Mouse (Mus musculus) lung, embryonic 14.5 days (tissue): ENCODE results near the gene Tarm1. TPM values are rescaled to one million over a fixed set of nuclear protein-coding genes. Genes with fewer than 3 reads are reported as not detected.

Experiments used
- ATAC-seq: fragments of 200-750 bp; cut with Nextera tagmentation; 2 replicates; pipeline ENCODE4 v1.8.0; 2017; ENCODE audit warnings: mild to moderate bottlenecking, moderate TSS enrichment, moderate library complexity; ENCODE audit not compliant: insufficient read depth
- DNase-seq: peaks from one replicate; pipeline ENCODE4 v3.0.0-alpha.2; 2015
- H3K27ac ChIP-seq: fragments of 300-500 bp; sonication (generic); 2 replicates; pipeline ENCODE4 v1.5.1; 2014; ENCODE audit warnings: low read depth, mild to moderate bottlenecking, moderate library complexity
- H3K27me3 ChIP-seq: fragments of 300-500 bp; sonication (generic); 2 replicates; pipeline ENCODE4 v1.6.1; 2014; ENCODE audit warnings: low read length, control low read depth; ENCODE audit not compliant: insufficient read depth
- H3K36me3 ChIP-seq: fragments of 300-500 bp; sonication (generic); 2 replicates; pipeline ENCODE4 v1.6.1; 2014; ENCODE audit warnings: control low read depth; ENCODE audit not compliant: insufficient read depth
- H3K4me1 ChIP-seq: fragments of 300-500 bp; sonication (generic); 2 replicates; pipeline ENCODE4 v1.6.1; 2014; ENCODE audit warnings: antibody characterized with exemption, control low read depth; ENCODE audit not compliant: insufficient read depth
- H3K4me2 ChIP-seq: fragments of 300-500 bp; sonication (generic); 2 replicates; pipeline ENCODE4 v1.6.1; 2014; ENCODE audit warnings: mild to moderate bottlenecking
- H3K4me3 ChIP-seq: fragments of 300-500 bp; sonication (generic); 2 replicates; pipeline ENCODE4 v1.5.1; 2014; ENCODE audit warnings: low read depth, low read length
- H3K9ac ChIP-seq: fragments of 300-500 bp; sonication (generic); 2 replicates; pipeline ENCODE4 v1.6.1; 2014
- H3K9me3 ChIP-seq: fragments of 300-500 bp; sonication (generic); 2 replicates; pipeline ENCODE4 v1.6.1; 2016; ENCODE audit warnings: low read depth, low read length, control low read depth
- CTCF ChIP-seq: IDR thresholded peaks from 2 replicates; pipeline ENCODE4 v1.5.1; 2016; ENCODE audit warnings: antibody characterized with exemption, low read depth
- WGBS: fragments of 180-500 bp; shearing (Covaris S2); extraction: QIAGEN DNeasy Blood & Tissue Kit; methylation state at CpG from one replicate; pipeline ENCODE4 v1.1.7; 2014; 5-methylcytosine and 5-hydroxymethylcytosine counted together
- polyA plus RNA-seq: library from polyadenylated mRNA; unstranded; fragments of >200 nt; fragmentation: Nextera tagmentation; extraction: Ambion mirVana; gene quantifications from 2 replicates; pipeline ENCODE4 v1.2.1, GENCODE M21; 2014

The Tarm1 gene
- polyA plus RNA-seq, 1 experiment from 2014 or later, result not detected

- no peak overlapping the region for H3K4me3 ChIP-seq
- peak; percentile 45 for DNase-seq
- no peak overlapping the region for H3K4me2 ChIP-seq
- WGBS, result 46% methylated on average over 8 of the region's 8 CpGs
- no peak overlapping the region for H3K9ac ChIP-seq
- H3K4me1 ChIP-seq, result no peaks in the 10 kb centered on the region
- no peaks in the 10 kb centered on the region for H3K27me3 ChIP-seq
- H3K36me3 ChIP-seq, result no peaks in the 10 kb centered on the region
- TF ChIP-seq CTCF, result no peak
- no peak overlapping the region for H3K27ac ChIP-seq
- H3K9me3 ChIP-seq, result no peaks in the 10 kb centered on the region
- no peak; the same call in 1 of the 2 replicates for ATAC-seq
These were observed 61.9 kb downstream of the Tarm1 start for GRCm38 (mm10) chr7:3440526-3440925.

DNA sequence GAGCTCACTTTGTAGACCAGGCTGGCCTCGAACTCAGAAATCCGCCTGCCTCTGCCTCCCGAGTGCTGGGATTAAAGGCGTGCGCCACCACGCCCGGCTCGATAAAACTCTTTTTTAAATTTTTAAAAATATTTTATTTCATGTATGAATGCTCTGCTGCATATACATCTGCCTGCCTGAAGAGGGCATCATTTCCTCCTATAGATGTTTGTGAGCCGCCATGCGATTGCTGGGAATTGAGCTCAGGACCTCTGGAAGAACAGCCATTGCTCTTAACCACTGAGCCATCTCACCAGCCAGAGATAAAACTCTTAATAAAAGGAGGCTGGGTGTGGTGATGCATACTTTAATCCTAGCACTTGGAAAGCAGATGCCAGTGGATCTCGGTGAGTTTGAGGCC, 62.4 kb downstream of the Tarm1 start:
- no peak overlapping the region for H3K27ac ChIP-seq
- no peak overlapping the region for H3K4me3 ChIP-seq
- H3K4me1 ChIP-seq, result no peaks in the 10 kb centered on the region
- TF ChIP-seq CTCF, result peak; percentile 16; the same call in 1 of the 2 replicates
- ATAC-seq (no peak), DNase-seq (no peak)
- WGBS, result 85% methylated on average over 10 of the region's 11 CpGs
- H3K9me3 ChIP-seq, result no peaks in the 10 kb centered on the region
- no peak overlapping the region for H3K9ac ChIP-seq
- H3K27me3 ChIP-seq, result no peaks in the 10 kb centered on the region
- no peak overlapping the region for H3K4me2 ChIP-seq
- no peaks in the 10 kb centered on the region for H3K36me3 ChIP-seq

DNA sequence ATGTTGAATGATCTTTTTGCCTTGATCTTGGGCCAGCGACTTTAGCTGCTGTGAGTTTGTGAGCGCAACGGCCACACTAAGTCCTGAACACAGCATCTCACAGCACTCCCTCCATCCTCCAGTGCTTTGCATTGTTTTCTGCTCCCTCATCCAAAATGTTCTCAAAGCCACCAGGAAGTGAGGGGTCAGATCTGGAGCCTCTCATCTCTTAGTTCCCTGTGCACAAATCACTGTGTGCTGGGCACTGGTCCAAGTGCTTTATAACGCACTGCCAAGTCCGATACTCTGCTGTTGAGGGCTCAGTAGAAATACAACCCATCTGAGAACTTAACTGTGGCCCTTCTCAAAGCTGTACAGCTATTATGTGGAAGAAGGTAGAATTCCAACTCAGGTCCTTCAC, 64.5 kb downstream of the Tarm1 start:
- peak; percentile 72 for DNase-seq
- Histone ChIP-seq H3K4me1 (no peaks in the 10 kb centered on the region), H3K27me3 (no peaks in the 10 kb centered on the region), H3K9me3 (no peaks in the 10 kb centered on the region), H3K9ac (no peak overlapping the region), H3K36me3 (no peaks in the 10 kb centered on the region), H3K4me3 (no peak overlapping the region), H3K27ac (no peak overlapping the region), H3K4me2 (no peak overlapping the region)
- TF ChIP-seq CTCF, result no peak
- peak; percentile 41; the same call in 1 of the 2 replicates for ATAC-seq
- 32% methylated on average over 5 of the region's 5 CpGs for WGBS

Other genes with a start within 250 kb of the Tarm1 start
- gene Myadm, start 213.5 kb downstream of the Tarm1 start, polyA plus RNA-seq, result 138 and 147 TPM in 2 replicates
- gene Prkcg, start 213.4 kb downstream of the Tarm1 start, polyA plus RNA-seq, result 0.14 and 0.25 TPM in 2 replicates
- 1.2 and 1.5 TPM in 2 replicates for gene Cacng7, start 169.7 kb downstream of the Tarm1 start, polyA plus RNA-seq
- 2.9 and 4.8 TPM in 2 replicates for gene Cacng8, start 111.9 kb downstream of the Tarm1 start, polyA plus RNA-seq
- not detected in 2 replicates for gene Cacng6, start 78.4 kb downstream of the Tarm1 start, polyA plus RNA-seq
- gene Oscar, start 113.5 kb upstream of the Tarm1 start, polyA plus RNA-seq, result 0.20 TPM in 1 of 2 replicates, not detected in the other
- 511 and 530 TPM in 2 replicates for gene Ndufa3, start 114.7 kb upstream of the Tarm1 start, polyA plus RNA-seq
- gene Tfpt, start 127.3 kb upstream of the Tarm1 start, polyA plus RNA-seq, result 25.7 and 27.2 TPM in 2 replicates
- gene Prpf31, start 127.4 kb upstream of the Tarm1 start, polyA plus RNA-seq, result 103 and 112 TPM in 2 replicates
- gene Cnot3, start 142.6 kb upstream of the Tarm1 start, polyA plus RNA-seq, result 76.4 and 79.8 TPM in 2 replicates
- gene Leng1, start 163.2 kb upstream of the Tarm1 start, polyA plus RNA-seq, result 12.0 and 12.5 TPM in 2 replicates
- 16.1 and 17.3 TPM in 2 replicates for gene Tmc4, start 174.9 kb upstream of the Tarm1 start, polyA plus RNA-seq
- 277 and 290 TPM in 2 replicates for gene Tsen34, start 190.2 kb upstream of the Tarm1 start, polyA plus RNA-seq
- 38.0 and 44.2 TPM in 2 replicates for gene Mboat7, start 190.9 kb upstream of the Tarm1 start, polyA plus RNA-seq
- 1,609 and 1,625 TPM in 2 replicates for gene Rps9, start 201.4 kb upstream of the Tarm1 start, polyA plus RNA-seq
- 0.91 and 1.2 TPM in 2 replicates for gene Pirb, start 217.8 kb upstream of the Tarm1 start, polyA plus RNA-seq